Mouse (Mus musculus) heart, postnatal 0 days (tissue): ENCODE measurements around the gene Ints6.
A peak's percentile ranks its signal among the peaks of the same experiment; 100 is the strongest.

Experiments
- CTCF ChIP-seq: IDR thresholded peaks from 2 replicates; pipeline ENCODE4 v1.5.1; 2016; ENCODE audit warnings: antibody characterized with exemption, control low read depth, low read depth
- EP300 ChIP-seq: IDR thresholded peaks from 2 replicates; pipeline ENCODE4 v1.6.1; 2016; ENCODE audit warnings: antibody characterized with exemption, low read depth

GRCm38 (mm10) chr14:62639111-62639510 is 121.9 kb downstream of the Ints6 start:
- TF ChIP-seq CTCF (peak; percentile 56), EP300 (no peak)
